Mouse (Mus musculus): ENCODE measurements around the gene Prf1. TPM values are rescaled to one million over a fixed set of nuclear protein-coding genes. Genes with fewer than 3 reads are reported as not detected.

Gene Prf1
- total RNA-seq (2023): 82.3 TPM

GRCm38 (mm10) chr10:61297477-61297876, at the start of gene Prf1:
Prf1 (plus strand) TSS chr10:61297833.

DNA sequence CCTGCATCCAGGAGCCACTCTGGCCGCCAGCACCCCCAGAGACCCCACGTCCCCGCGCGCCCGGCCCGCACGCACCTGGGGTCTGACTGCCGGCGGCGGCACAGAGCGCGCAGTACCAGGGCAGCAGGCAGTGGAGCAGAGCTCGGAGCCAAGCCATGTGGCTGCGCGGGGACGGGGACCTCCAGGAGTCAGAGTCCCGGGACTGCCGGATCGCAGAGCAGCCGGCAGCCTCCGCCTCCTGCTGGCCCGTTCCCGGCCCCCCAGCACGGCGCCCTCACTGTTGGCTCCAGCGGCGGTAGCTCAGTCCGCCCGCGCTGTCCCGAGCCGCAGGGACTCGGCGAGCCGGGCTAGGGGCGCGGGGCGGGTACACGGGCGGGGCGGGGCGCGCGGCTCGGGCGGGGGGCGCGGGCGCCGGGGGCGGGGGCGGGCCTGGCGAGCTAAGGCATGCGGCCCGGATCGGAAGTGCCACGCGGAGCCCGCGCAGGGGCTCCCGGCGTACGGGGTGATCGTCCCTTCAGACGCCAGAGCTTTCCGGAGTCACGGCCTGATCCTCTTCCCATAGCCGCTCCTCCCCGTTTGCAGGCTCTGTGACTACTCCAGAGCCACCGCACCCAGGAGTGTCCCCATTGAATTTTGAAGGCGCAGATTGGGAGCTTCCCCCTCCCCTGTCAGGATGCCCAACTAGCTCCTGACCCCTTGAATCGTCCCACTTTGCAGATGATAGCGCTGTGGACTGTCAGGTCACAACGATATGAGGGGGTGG, 24.4 kb upstream of the Prf1 start, which contains the start of gene Adamts14:
Adamts14 (minus strand) TSS at position 358 of the 763 bp plus-strand sequence.

Other genes with a start within 250 kb of the Prf1 start
- gene Pcbd1, start 208.5 kb upstream of the Prf1 start, total RNA-seq (2023): not detected
- 44.9 TPM for gene Sgpl1, start 150.1 kb upstream of the Prf1 start, total RNA-seq (2023)
- gene Tbata, start 125.9 kb upstream of the Prf1 start, total RNA-seq (2023): not detected
- 2.6 TPM for gene Adamts14, start 24.4 kb upstream of the Prf1 start, total RNA-seq (2023)
- 0.31 TPM for gene Pald1, start 85.7 kb downstream of the Prf1 start, total RNA-seq (2023)
- gene Nodal, start 120.1 kb downstream of the Prf1 start, total RNA-seq (2023): not detected
- gene Eif4ebp2, start 154.8 kb downstream of the Prf1 start, total RNA-seq (2023): 144 TPM
- gene Lrrc20, start 178.0 kb downstream of the Prf1 start, total RNA-seq (2023): 7.8 TPM

Data from CD8-positive naive resting alpha-beta T cell, adult 57 days (primary cell).